Mouse (Mus musculus): Measurements from ENCODE around the gene Ms4a18. TPM values are rescaled to one million over a fixed set of nuclear protein-coding genes. Genes with fewer than 3 reads are reported as not detected.

Ms4a18 gene
- total RNA-seq, 4 experiments from 2014 or later, result not detected

DNA sequence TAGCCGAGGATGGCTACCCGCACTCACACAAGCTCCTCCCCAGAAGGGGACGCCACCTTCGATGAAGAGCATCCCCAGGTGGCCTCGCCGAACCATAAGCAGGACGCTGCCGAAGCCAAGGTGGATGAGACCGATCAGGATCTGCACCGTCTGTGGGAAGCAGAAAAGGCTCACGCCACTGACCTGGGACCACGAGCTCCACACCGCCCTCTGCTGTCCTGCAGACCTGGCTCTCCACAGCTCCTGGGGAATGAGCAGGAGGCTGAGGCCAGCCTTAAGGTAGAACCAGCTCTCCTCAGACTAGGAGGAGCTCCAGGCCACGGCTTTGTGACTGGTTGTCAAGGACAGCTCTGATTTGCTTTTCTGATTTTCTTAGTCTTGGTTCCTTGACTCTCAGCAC is 34.7 kb downstream of the Ms4a18 start:
- DNase-seq (ENCODE audit: low spot score in 2 of 2), result no peak

DNA sequence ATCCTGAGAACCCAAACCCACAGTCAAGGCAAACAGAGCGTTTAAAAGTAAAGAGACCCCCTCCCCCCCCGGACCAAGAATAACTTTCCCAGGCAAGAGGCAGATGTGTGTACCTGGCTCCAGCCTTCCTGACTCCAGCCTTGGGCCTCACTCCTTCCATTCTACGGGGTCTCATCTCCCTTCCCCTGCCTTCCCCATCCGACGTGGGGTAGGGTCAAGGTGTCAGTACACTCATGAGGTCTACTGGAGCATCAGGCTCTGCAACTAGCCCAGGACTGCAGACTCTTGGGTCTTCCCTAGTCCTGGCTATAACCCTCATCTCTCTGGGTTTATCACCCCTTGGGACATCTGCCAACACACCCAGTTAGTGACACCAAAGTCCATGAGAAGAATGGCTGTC is 37.6 kb downstream of the Ms4a18 start:
- DNase-seq (ENCODE audit: low spot score in 2 of 2), result no peak

DNA sequence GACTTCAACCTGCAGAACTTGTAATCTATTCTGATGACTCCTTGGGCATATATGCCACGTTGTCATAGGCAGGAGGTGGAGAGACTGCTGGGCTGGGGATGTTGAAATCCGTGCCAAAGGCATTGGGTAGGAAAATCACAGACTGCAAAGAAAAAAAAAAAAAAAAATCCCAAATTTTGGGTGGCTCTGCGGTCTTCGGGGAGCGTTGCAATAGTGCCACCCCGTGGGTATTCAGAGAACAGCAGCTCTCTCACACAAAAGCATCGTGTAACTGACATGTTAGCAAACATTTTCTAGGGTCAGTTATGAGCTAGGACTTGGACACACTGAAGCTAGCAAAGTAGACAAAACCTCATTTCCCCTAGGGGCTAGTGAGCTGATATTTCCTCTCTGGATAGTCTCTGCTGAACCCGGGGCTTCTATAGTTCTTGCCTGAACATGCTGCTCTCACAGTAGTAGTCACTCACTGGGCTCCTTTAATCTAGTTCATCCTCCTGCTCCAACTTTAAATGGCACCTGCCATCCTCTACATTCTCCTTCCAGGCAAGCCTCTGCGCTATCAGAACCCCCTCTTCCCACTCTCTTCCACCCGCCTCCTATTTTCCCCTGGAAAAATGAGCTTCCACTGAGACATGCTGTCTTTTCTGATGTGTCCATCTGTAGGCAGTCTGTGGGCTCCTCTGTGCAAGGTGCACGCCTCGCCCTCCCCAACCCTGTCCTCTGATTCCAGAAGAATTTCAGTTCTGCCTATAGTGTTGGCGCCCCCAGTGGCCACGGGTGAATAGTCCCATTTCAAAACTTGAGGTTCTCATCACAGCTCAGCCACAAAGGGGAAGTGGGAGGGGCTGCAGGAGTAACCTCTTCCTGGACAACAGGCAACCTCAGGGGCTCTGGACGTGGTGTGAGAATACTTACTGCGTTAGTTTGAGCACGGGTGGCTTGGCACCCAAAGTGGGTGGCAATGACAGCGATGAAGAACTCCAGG is 38.4 kb downstream of the Ms4a18 start:
- peak; percentile 25 to 68 for DNase-seq (ENCODE audit: low spot score in 2 of 2)

DNA sequence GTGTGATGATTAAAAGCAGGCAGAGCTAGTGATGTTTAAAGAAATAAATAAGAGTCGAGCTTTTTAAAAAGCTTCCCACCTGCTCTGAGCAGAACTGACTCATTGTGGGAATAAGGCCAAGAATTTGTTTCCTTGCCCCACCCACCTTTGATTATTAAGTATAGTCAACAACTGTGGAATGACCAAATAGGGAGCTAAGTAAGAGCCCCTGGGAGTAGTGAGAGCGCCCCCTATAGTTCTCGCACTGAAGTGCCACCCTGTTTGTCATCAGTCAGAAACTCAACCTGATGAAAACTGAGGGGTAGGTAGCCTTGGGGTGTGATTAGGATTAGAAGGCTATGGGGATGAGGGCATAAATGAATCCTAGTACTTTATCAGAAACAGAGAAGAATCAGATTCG is 41.5 kb downstream of the Ms4a18 start:
- no peak for DNase-seq (ENCODE audit: low spot score in 2 of 2)

DNA sequence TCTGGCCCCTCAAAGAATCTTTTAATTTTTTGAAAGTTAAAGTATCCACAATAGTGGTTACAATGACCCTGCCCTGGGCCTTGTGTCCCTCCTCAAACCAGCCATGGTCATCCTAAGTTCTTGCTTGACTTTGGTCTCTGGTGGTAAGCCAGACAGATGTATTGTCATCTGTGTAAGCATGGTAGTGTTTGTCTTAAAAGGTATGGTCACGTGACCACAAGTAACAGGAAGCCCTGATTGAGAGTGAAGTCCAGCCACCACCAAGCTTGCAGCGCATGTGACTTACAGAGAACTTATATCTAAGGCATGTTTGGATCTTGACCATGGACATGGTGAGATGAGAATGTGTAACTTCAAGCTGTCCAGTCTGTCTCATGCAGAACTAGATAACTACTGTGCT is 42.6 kb downstream of the Ms4a18 start:
- DNase-seq (ENCODE audit: low spot score in 2 of 2), result no peak

DNA sequence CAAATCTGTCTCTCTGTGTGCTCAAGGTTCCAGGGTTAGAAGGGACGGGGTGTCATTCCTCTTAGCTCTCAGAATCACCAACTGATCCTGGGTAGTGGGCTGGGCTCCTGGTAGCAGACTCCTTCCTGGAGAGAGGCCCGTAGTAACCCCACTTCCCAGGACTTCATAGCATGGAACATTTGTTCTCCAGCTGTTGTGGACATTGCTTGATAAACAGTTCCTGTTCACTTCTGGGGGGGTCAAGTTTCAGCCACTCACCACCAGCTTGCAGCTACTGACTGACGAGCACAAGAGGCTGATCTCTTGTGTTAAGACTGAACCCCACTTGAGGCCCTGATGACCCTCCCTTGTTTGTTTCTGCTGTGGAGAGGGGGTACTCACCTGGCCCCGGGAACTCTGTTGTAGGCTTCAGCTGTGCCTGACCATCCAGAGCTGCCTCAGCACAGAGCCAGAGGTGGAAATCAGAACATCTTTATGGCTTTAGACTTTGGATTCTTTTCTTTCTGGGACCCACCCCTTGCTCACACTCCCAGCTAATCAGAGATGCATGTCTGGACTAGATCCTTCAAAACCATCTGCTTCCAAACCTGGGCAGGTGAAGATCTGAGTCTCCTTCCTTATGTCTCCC is 43.5 kb downstream of the Ms4a18 start, which contains the start of gene Ms4a10:
TSS of gene Ms4a10 (minus strand) at position 433 of the 628 bp plus-strand sequence.
- no peak for DNase-seq (ENCODE audit: low spot score in 2 of 2)

DNA sequence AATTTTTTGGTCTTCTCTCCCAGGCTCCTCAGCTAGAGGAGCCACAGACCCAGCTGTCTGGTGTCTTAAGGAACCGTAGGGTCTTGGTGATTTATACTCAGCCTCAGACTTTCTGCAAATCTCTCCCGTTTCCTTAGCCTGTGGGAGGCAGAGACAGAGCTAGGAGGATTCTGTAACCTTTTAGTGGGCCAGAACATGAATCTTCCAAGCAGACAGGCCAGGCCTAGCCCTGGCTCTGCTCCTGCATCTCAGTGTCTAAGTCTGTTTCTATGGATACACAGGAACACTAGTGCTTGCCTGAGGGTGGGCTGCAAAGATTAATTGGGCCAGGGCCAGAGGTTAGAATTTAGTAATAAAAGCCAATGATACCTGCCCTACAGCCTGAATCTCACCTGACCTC is 44.6 kb downstream of the Ms4a18 start:
- DNase-seq (ENCODE audit: low spot score in 2 of 2), result no peak

DNA sequence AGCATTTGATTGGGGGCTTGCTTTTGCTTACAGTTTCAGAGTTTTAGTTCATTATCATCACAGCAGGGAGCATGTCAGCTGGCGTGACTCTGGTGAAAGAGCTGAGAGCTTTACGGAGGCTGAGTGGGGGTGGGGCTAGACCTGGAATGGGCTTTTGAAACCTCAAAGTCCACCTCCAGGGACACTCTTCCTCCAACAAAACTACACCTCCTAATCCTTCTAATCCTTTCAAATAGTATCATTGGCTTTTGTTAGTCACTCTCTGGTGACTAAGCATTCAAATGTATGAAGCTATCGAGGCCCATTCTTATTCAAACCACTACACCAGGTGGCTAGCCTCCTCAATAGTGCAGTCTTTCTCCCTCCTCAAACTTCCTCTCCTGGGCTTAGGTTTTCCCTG is 45.2 kb downstream of the Ms4a18 start:
- DNase-seq (ENCODE audit: low spot score in 2 of 2), result no peak

DNA sequence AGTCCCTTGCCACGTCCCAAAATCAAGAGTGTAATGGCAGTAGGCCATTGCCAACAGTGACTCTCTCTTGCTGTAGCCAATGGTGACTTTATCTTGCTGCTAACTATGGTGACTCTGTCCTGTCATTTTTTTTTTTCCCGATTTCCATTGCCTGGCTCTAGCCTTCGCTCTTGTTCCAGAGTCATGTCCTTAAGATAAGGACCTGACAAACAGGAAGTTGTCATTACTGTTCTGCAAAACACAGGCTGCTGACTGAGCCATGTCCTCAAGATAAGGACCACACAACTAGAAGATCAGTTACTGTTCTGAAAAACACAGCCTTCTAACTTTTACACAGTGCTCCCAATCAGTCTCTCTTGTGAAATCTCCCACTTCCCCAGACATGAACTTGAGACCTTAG is 47.4 kb downstream of the Ms4a18 start:
- no peak for DNase-seq (ENCODE audit: low spot score in 2 of 2)

DNA sequence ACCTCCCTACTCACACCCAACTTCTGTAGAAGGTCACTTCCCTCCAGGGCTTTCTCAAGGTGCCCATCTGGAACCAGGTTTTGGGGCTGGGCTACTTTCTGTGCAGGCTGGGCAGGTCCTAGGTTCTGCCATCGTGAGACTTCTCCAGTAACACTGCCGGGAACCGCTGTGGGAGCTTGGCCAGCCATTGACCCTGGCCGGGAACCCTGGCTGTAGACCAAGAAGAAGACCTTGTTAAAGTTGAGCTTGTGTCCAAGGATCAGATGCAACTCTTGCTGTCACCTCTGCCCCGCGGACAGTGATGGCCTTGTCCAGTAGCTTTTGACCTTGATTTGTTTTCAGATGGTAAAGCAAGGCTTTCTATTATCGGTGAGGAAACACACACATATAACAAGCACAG is 49.3 kb downstream of the Ms4a18 start:
- DNase-seq (ENCODE audit: low spot score in 2 of 2), result no peak

DNA sequence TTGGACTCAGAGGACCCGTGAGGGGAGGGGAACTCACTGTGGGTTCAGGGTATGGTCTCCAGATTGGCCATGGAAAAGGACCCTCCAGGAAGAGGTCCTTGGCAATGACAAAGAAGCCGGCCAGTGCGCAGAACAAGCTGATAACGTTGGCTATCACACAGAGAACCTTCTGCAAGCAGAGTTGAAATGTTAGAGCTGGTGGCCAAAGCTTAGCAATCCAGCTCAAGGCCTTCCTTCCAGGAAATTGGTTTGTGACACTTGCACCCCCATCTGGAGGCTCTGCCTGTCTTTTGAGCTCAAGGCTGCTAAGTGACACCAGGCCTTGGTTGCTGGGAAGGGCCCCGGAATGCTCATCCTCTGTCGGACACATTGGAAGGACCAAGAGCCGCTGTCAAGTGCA is 52.1 kb downstream of the Ms4a18 start:
- no peak for DNase-seq (ENCODE audit: low spot score in 2 of 2)

DNA sequence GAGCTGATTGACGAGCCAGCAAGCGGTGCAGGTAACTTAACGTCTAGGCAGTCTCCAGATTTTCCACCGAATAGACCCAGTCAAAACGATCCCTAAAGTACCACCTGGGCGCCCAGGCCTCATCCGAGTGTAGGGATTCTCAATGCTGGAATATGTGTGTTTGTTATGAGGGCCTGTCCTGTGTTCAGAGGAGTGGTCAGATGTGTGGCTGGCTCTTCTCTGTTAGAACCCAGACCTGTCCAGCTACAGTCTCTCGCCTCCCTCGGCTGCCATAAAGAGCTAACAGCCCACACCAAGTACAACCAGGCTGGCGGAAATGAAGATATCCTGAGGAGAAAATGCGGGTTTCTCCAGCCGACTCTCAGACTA is 57.9 kb downstream of the Ms4a18 start:
- no peak for DNase-seq (ENCODE audit: low spot score in 2 of 2)

DNA sequence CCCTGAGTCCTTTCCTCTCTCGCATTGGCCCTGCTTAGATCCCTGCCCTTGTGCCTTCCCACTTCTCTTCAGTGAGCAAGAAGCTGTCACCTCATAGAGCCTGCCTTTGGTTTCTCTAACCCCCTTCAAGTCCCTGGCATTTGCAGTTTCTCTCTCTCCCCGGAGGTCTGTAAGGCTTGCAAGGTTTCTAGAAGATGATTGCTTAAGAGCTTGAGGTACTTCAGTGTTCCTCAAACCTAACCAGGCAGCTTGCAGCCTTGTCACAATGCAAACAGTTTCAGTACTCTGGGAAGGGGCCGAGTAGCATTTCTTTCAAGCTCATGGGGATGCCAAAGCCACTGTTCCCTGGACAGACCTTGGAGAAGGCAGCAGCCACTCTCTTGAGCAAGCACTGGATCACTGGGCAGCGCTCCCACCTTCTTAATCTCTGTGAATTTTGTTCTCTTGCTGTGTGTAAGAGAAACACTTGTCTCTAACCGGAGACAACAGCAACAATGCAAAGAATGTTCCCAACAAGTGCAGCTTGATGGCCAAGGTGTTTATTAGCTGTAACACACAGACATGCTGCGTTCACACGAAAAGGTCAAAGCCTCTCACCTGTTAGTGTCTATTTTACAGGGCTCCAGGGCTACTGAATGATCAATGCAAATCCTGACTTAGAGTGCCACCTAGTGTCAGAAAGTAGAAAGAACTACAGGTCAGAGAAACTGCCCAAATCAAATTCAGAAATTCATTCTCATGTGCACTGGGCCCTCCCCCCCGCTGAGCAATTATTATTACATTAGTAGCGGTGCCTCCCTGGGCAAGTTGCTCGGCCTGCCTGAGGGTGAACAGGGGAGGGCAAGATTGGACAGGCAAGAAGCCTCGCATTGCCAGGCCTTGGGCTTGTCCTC is 58.5 kb downstream of the Ms4a18 start:
- DNase-seq (ENCODE audit: low spot score in 2 of 2), result no peak

DNA sequence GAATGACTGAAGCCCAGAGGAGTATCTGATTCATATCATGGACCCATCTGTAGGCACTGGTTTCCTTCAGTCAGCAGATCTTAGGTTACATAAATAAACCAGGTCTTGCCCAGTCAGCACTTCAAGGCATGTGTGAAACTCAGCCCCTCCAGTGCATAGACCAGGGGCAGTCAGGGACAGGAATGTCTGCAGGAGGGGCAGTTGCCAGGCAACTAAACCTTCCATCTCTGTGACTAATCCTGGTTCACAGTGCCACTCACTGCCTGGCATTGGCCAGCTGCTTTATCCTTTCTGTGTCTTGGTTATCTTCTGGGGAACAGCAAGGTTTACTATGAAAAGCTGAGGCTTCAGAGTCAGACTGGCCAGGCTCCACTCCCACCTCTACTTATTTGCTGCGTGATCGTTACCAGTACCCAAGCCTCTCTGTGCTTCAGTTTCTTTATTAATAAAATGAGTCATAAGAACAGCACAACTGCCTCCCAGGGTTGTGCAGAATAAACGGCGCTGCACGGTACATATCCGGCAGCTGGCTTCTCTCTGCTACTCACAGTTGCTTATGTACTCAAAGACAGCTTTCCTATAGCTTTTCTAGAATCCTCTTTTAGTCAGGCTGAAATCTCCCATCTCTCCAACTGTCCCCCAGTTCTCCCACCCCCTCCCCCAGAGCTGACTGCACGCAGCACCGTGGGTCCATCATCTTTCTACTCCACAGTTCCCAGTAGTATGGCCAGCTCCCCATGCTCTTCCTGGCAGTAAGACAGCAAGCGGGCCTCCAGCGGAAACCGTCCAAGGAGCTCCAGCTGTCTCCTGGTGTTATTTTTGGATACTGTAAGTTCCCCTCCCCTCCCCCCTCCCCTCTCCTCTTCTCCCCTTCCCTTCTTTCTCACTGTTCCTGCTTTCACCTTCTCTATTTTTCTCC is 65.6 kb downstream of the Ms4a18 start:
- DNase-seq (ENCODE audit: low spot score in 2 of 2), result peak in 1 of 2 experiments; percentile 21

DNA sequence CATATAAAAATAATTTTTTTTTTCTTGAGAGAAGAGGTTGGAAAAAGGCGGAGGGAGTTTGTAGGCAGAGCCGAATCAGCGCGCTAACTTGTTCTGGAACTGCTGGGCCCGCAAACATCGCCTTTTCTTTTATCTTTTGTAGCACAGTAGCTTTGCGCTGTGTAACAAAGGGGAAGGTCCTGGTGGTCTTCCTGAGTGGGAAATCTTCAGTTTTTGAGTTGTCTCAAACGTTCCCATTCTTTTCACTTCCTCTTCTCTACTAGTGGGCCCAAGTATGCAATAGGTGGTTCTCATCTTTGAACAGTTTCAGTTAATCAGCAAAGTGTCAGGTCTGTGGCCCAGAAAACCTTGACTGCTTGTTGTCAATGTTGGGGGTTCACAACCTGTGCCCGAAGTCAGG is 68.3 kb downstream of the Ms4a18 start:
- no peak for DNase-seq (ENCODE audit: low spot score in 2 of 2)

DNA sequence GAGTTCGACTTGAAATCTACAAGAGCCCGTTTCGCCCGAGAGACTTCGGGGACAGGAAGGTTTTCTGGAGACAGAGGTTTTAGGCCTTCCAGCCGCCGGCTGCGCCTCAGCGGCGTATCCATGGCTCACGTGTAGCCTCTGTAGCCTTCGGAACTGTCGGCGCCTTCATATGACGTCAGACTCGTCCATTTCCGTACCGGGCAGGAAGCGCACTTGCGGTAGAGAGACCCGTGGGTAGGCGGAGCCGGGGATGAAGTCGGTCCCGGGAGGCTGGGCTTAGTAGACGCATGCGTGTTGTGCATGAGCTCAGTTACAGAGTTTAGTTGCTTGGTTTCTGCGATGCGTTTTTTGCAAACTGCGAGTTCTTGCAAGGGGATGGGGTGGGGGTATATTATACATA is 68.7 kb downstream of the Ms4a18 start, which contains the start of gene Ccdc86:
TSS of gene Ccdc86 (minus strand) at position 155 of the 400 bp plus-strand sequence.
- peak; percentile 95 to 97 for DNase-seq (ENCODE audit: low spot score in 2 of 2)

DNA sequence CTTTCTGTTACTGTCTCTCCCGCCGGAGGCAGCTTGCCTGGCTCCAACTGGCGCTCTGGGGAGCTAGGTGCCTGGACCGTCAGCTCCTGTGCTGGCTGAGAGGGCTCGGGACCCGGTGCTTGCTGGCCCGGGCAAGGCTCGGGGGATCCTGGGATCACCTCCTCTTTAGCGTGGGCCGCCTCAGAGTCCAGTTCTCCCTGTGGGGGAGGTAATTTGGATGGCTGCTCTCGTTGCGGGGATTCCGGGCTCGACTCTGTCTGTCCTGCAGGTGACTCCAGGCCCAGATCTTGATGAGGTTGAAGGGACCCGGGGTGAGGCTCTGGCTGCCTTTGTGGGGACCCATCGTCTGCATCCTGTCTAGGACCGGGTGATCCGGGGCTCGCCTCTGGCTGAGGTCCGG is 69.4 kb downstream of the Ms4a18 start:
- peak in 1 of 2 experiments; percentile 20 for DNase-seq (ENCODE audit: low spot score in 2 of 2)

DNA sequence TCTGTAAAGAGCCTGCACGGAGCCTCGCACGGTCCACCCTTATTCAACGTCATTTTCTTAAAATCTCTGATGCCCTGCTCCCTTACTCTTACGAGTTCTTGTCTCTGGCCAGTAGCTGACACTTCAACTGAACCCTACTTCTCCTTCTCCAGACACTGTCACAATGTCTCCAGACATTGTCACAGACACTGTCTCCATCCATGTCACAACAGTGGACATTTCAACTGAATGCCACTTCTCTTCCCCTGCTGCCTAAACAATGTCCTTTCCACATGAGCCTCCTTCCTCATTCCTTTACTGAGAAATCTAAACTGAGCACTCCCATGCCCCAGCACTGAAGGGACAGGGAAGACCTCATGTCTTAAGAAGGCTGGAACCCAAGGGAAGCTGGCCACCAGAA is 70.6 kb downstream of the Ms4a18 start:
- no peak for DNase-seq (ENCODE audit: low spot score in 2 of 2)
